Mouse (Mus musculus): Measurements from ENCODE around the gene Gnb3. TPM values are rescaled to one million over a fixed set of nuclear protein-coding genes. Genes with fewer than 3 reads are reported as not detected.
A peak's percentile ranks its signal among the peaks of the same experiment; 100 is the strongest.

The Gnb3 gene
- polyA plus RNA-seq, 1 experiment from 2014 or later: 1.1 TPM

DNA sequence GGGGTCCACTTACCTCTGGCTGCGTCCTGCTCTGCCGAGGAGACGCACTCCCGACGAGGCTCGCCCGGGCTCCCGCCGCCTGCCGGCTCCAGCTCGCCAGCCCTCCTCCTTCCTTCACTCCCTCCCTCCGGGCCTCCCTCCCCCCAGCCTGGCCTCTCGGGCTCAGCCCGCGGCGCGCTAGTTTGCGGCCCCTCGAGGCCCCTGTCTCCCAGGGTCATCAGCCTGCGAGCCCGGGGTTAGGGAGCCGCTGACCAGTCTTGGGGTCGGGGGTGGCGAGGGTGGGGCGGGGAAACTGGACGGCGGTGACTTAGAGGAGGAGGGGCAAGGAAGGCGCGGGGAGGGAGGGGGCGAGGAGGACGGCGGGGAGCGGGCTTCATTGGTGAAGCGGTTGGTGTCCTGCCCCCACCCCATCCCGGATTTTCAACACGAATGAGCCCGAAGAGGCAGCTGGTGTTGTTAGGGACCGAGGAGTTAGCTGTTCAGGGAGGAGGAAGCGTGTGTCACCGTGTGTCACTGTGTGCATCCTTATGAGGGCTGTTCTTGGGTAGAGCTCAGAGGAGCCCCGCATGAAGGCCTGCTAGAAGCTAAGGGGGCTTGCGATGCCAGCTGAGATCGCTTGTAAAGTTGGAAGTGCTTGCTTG, 23.7 kb upstream of the Gnb3 start, which contains the start of gene Gpr162:
Gene Gpr162 (minus strand): TSS at position 326 of the 641 bp plus-strand sequence.
- H3K27me3 ChIP-seq (replicated peaks): peaks cover 17% of the 10 kb centered on the region
- H3K9ac ChIP-seq: no peak within 1 kb of the TSS
- peak within 1 kb of the TSS; percentile 50 for H3K4me3 ChIP-seq (replicated peaks)
- H3K4me1 ChIP-seq: peaks cover 20% of the 10 kb centered on the region
- no peaks in the 10 kb centered on the region for H3K36me3 ChIP-seq
- H3K27ac ChIP-seq: no peak within 1 kb of the TSS
- under 1% methylated on average over 40 of the region's 43 CpGs for WGBS
- ATAC-seq (ENCODE audit: insufficient read depth, low FRiP score, low read depth): peak; percentile 72
- H3K9me3 ChIP-seq: no peaks in the 10 kb centered on the region
- peak within 1 kb of the TSS; percentile 86 for H3K4me2 ChIP-seq

DNA sequence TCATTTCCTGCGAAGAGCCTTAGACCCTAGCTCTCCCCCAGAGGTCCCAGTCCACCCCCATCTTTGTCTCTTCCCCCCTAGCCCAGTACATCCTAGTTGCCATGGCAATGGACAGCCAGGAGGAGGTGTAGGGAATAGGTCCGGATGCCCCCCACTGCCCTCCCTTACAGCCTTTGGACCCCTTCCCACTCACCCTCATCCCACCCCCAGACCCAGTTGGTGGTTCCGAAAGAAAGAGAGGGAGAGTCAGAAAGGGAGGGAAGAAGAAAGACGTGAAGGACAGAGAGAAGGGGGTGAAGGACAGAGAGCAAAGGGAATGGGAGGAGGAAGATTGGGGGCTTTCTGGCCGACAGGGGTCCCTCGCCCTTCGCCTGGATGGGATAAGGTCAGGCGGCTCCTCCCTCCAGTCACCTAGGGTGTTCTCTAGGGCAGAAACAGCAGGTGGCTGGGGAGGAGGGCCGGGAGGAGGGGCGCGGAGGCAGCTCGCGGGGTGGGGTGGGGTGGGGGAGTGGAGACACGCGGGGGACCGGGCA, 23.1 kb upstream of the Gnb3 start:
- H3K4me3 ChIP-seq (replicated peaks): peak overlapping the region; percentile 50
- ATAC-seq (ENCODE audit: insufficient read depth, low FRiP score, low read depth): peak; percentile 32; the same call in 1 of the 2 replicates
- peaks cover 20% of the 10 kb centered on the region for H3K27me3 ChIP-seq (replicated peaks)
- H3K4me2 ChIP-seq: peak overlapping the region; percentile 86
- peaks cover 24% of the 10 kb centered on the region for H3K4me1 ChIP-seq
- H3K9ac ChIP-seq: no peak overlapping the region
- H3K9me3 ChIP-seq: no peaks in the 10 kb centered on the region
- no peaks in the 10 kb centered on the region for H3K36me3 ChIP-seq
- WGBS: 2% methylated on average over 8 of the region's 16 CpGs
- no peak overlapping the region for H3K27ac ChIP-seq

DNA sequence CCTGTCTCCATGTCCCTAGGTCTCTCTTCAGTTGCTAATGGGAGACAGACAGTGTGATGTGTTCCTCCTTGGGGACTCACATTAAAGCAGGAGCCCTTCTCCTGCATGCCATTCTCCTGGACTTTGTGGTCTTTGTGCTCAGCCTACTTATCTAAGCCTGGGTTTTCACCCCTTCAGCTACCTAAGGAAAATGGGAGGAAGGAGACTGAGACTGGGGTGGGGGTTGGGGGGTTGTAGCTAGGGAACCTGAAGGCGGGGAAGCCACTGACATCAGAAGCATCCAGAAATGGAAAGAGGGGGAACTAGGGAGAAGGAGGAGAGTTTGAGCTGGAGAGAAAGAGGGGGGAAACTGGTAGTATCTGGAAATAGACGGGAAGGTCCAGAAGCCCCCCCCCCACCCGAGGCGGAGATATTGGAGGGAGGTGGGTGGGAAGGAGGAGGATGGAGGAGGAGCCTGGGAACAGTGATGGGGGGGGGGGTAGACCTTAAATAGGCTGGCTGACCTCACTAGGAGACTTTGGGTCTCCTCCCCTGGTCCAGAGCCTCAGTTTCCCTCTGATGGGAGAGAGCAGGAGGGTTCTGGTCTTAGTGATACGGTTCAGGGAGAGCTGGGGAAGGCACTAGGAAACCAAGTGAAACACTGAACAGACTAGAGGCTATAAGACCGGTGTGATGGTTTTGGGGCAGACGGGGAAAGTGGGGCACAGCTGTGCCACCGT, 22.5 kb upstream of the Gnb3 start:
- Histone ChIP-seq H3K4me2 (peak overlapping the region; percentile 86), H3K27me3 (replicated peaks) (peaks cover 20% of the 10 kb centered on the region), H3K9me3 (no peaks in the 10 kb centered on the region), H3K9ac (no peak overlapping the region), H3K27ac (no peak overlapping the region), H3K4me3 (replicated peaks) (peak overlapping the region; percentile 50; the same call in 1 of the 2 replicates), H3K4me1 (peaks cover 30% of the 10 kb centered on the region), H3K36me3 (no peaks in the 10 kb centered on the region)
- WGBS: 13% methylated on average over 8 of the region's 8 CpGs
- no peak for ATAC-seq (ENCODE audit: insufficient read depth, low FRiP score, low read depth)

DNA sequence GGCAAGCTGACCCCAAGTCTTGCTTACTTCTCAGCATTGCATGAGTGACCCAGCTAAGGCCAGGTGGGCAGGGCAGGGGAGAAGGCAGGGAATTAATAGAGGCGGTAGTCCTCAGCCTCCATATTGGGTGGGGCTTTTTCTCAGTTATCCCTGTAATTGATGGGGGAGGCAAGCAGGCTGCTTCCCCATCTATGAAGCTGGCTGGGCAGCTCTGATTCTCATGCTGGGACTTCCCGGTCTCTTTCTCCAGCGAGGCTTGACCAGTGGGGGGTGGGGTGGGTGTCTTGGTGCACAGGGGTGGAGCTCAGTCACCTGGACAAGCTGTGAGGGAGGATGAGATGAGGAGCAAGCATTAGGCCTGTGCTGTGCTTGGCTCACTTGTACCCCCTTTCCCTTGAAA, 21.7 kb upstream of the Gnb3 start:
- no peaks in the 10 kb centered on the region for H3K36me3 ChIP-seq
- no peak overlapping the region for H3K27ac ChIP-seq
- no peak overlapping the region for H3K9ac ChIP-seq
- peaks cover 30% of the 10 kb centered on the region for H3K4me1 ChIP-seq
- 53% methylated on average over 3 of the region's 3 CpGs for WGBS
- ATAC-seq (ENCODE audit: insufficient read depth, low FRiP score, low read depth): no peak
- no peak overlapping the region for H3K4me2 ChIP-seq
- H3K4me3 ChIP-seq (replicated peaks): no peak overlapping the region
- no peaks in the 10 kb centered on the region for H3K9me3 ChIP-seq
- peaks cover 20% of the 10 kb centered on the region for H3K27me3 ChIP-seq (replicated peaks)

DNA sequence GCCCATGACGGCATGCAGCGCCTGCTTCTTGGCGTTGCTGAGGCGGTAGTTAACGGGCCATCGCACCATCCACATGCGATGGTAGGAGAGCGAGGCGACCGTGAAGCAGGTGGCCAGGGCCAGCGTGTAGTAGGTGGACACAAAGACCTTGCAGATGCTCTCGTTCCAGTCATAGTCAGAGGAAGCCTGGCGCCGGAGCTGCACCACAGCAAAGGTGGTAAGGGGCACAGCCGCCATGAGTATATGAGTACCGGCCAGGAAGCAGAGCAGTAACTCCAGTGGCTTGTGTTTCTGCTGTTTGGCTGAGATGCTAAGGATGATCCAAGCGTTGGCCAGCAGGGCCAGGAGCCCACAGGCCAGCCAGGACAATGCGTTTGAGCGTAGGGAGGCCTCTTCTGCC, 21.2 kb upstream of the Gnb3 start:
- no peak overlapping the region for H3K4me3 ChIP-seq (replicated peaks)
- H3K9ac ChIP-seq: no peak overlapping the region
- no peak overlapping the region for H3K27ac ChIP-seq
- no peaks in the 10 kb centered on the region for H3K9me3 ChIP-seq
- no peak for ATAC-seq (ENCODE audit: insufficient read depth, low FRiP score, low read depth)
- WGBS: 77% methylated on average over 19 of the region's 19 CpGs
- H3K27me3 ChIP-seq (replicated peaks): peaks cover 20% of the 10 kb centered on the region
- no peaks in the 10 kb centered on the region for H3K36me3 ChIP-seq
- peaks cover 30% of the 10 kb centered on the region for H3K4me1 ChIP-seq
- no peak overlapping the region for H3K4me2 ChIP-seq

DNA sequence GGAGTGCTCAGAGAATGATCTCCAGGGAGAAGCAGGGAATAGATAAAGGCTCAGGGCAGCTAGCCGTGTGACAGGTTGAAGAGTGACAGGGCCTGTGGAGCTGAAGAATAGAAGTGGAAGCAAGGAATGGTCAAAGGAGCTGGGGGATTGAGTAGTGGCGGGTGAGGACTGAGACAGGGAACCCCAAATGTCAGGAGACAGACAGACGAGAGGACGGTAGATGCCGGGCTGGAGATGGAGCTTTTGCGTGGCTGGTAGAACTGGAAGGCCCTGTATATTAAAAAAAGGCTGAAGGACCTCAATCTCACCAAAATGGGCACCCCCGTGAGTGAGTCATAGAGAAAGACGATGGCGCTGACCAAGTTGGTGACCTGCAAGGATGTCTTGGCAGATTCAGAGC, 20.4 kb upstream of the Gnb3 start:
- no peaks in the 10 kb centered on the region for H3K36me3 ChIP-seq
- no peak for ATAC-seq (ENCODE audit: insufficient read depth, low FRiP score, low read depth)
- 83% methylated on average over 9 of the region's 9 CpGs for WGBS
- H3K27me3 ChIP-seq (replicated peaks): peaks cover 20% of the 10 kb centered on the region
- peak overlapping the region; percentile 5; the same call in 1 of the 2 replicates for H3K27ac ChIP-seq
- peaks cover 30% of the 10 kb centered on the region for H3K4me1 ChIP-seq
- H3K4me2 ChIP-seq: no peak overlapping the region
- no peak overlapping the region for H3K9ac ChIP-seq
- H3K4me3 ChIP-seq (replicated peaks): no peak overlapping the region
- H3K9me3 ChIP-seq: no peaks in the 10 kb centered on the region

DNA sequence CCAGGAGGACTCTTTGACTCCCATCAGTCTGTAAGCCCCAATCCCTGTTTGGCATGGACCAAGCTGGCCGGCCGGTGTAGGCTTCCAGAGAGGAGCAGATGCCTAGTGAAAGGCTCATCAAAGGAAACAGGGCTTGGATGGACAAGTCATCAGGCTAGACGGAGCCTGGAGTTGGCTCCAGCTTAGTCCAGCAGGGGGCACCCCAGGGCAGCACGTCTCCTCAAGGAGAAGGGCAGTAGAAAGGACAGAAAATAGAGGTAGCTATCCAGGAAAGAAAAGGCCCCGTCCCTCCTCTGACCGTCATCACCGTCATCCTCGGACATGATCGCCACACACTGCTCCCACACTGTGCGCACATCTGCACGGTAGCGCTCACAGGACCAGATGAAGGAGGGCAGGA, 19.6 kb upstream of the Gnb3 start:
- no peak overlapping the region for H3K4me2 ChIP-seq
- H3K27me3 ChIP-seq (replicated peaks): peaks cover 20% of the 10 kb centered on the region
- 0 out of 2 replicates have a peak overlapping the region, but pooled peaks have one; percentile 5 for H3K27ac ChIP-seq
- no peak overlapping the region for H3K9ac ChIP-seq
- ATAC-seq (ENCODE audit: insufficient read depth, low FRiP score, low read depth): no peak; the same call in 1 of the 2 replicates
- 9% methylated on average over 12 of the region's 12 CpGs for WGBS
- no peaks in the 10 kb centered on the region for H3K36me3 ChIP-seq
- H3K9me3 ChIP-seq: no peaks in the 10 kb centered on the region
- peaks cover 34% of the 10 kb centered on the region for H3K4me1 ChIP-seq
- no peak overlapping the region for H3K4me3 ChIP-seq (replicated peaks)

DNA sequence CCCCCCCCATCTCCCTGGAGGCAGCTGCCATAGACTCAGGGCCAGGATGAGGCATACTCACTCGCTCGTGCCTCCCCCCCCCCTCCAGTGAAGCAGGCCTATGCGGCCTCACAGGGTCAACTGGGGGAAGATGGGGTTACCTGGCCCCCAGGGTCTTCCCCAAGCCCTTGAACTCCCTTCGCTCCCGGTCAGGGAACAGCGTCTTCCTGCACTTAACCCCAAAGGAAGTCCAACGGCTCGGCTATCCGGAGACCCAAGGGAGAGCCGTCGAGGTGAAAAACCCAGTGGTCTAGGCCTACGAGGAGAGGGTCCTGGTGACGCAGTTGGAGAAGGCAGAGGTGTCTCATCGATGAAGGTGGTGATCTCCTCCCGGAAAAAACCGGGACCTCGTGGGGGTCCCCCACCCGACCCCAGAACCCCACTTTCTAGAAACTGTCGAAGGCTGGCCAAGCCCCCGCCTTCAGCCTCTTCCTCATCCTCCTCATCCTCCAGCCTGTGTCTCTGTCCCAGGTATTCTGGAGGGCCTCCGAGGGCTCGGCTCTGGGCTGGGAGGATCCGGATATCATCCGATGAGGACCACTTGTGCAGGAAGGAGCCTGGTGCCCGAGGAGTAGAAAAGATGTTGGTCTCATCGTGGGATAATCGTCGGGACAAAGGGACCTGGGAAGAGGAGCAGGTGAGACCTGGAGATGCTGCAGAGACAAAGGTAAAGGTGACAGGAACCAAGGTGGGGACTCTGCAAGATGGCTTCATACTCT, 18.7 kb upstream of the Gnb3 start:
- no peaks in the 10 kb centered on the region for H3K36me3 ChIP-seq
- no peak overlapping the region for H3K4me3 ChIP-seq (replicated peaks)
- H3K27ac ChIP-seq: no peak overlapping the region
- peak overlapping the region; percentile 92; the same call in 1 of the 2 replicates for H3K4me2 ChIP-seq
- no peaks in the 10 kb centered on the region for H3K9me3 ChIP-seq
- peaks cover 31% of the 10 kb centered on the region for H3K4me1 ChIP-seq
- WGBS: 65% methylated on average over 28 of the region's 28 CpGs
- no peak overlapping the region for H3K9ac ChIP-seq
- ATAC-seq (ENCODE audit: insufficient read depth, low FRiP score, low read depth): no peak
- peaks cover 20% of the 10 kb centered on the region for H3K27me3 ChIP-seq (replicated peaks)

DNA sequence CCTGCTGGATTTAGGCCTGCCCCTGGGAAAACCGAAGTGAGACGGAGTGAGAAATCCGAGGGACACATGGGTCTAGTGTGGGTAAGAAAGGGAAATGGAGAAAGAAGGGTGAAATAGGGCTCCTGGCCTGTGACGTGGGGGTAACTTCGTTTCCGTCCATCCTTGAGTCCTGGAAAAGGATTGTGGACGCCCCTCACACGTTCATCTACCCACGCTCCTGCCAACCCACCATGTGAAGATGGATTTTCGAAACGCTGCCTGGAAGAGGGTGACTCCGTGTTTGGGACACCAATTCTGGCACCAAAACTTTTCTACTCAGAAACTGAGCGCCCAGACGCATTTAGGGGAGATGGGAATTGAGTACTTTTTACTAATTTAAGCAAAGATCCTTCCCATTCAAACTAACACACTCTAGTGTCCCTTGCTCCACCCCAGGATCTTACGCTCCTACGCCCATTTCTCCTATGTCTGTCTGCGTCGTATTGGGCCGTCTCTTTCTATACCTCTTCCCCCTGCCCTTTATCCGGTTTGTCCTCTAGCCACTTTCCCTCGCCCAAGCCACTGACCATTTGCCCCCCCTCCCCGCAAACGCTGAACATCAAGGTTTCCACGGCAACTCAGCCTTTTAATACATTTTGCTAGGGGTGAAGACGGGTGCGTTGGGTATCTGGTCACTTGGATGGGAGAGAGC, 17.9 kb upstream of the Gnb3 start:
- Histone ChIP-seq H3K4me3 (replicated peaks) (peak overlapping the region; percentile 82), H3K9ac (no peak overlapping the region), H3K36me3 (no peaks in the 10 kb centered on the region), H3K9me3 (no peaks in the 10 kb centered on the region), H3K27ac (peak overlapping the region; percentile 95), H3K27me3 (replicated peaks) (peaks cover 17% of the 10 kb centered on the region), H3K4me1 (peaks cover 26% of the 10 kb centered on the region), H3K4me2 (peak overlapping the region; percentile 92)
- WGBS: 30% methylated on average over 26 of the region's 26 CpGs
- no peak for ATAC-seq (ENCODE audit: insufficient read depth, low FRiP score, low read depth)

DNA sequence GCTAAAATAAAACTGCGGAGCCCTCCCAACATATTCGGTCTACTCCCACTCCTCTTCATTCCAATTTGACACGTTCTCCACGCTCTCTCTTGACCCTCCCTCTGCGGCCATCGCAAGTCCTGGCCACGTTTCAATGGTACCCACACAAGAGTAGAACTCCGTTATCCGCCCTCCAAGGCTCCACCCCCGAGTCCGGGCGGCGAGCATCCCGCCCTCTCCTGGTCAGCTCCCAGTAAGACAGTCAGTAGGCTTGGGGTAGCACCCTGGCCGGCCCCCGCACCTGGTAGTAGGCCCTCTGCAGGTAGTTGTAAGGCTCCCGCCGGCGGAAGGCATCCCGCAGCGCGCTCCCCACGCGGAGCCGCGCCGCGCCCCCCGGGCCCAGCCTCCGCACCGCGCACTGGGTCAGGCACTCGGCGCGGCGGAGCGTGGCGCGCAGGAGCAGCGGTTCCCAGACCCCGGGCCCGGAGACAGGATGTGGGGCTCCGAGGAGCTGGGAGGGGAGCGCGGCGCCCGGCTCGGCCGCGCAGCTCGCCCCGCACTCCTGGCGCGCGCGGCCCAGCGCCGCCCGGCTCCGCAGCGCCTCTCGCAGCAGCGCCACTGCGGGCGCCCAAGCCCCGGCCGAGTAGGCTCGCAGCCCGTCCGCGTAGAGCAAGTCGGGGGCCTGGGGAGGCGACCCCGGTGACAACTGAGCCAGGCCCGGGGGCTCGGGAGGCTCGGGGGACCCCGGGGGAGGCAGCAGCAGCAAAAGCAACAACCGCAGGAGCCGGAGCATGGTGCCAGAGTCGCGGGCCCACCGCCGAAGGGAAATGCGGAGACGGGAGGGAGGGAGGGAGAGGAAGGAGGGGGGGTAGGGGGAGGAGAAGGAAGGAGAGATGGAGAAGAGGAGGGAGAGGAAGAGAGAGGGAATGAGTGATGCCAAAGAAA, 17.1 kb upstream of the Gnb3 start, which contains the start of gene P3h3:
Gene P3h3 (minus strand): TSS at position 837 of the 924 bp plus-strand sequence.
- peak within 1 kb of the TSS; percentile 95 for H3K27ac ChIP-seq
- H3K27me3 ChIP-seq (replicated peaks): peaks cover 13% of the 10 kb centered on the region
- peak within 1 kb of the TSS; percentile 92 for H3K4me2 ChIP-seq
- 0 out of 2 replicates have a peak, but pooled peaks cover 3% of the 10 kb centered on the region for H3K36me3 ChIP-seq
- H3K4me1 ChIP-seq: peaks cover 22% of the 10 kb centered on the region
- H3K9ac ChIP-seq: peak within 1 kb of the TSS; percentile 80
- WGBS: under 1% methylated on average over 82 of the region's 86 CpGs
- peak; percentile 85 for ATAC-seq (ENCODE audit: insufficient read depth, low FRiP score, low read depth)
- no peaks in the 10 kb centered on the region for H3K9me3 ChIP-seq
- H3K4me3 ChIP-seq (replicated peaks): peak within 1 kb of the TSS; percentile 82

Measured in stomach, embryonic 15.5 days (tissue).